Mouse (Mus musculus) right cerebral cortex, postnatal 36 days (tissue): ENCODE results near the gene Adcy9.
A peak's percentile ranks its signal among the peaks of the same experiment; 100 is the strongest.
"Not testable (repeated sequence)": the region's sequence is repeated elsewhere in the genome, so short reads cannot be mapped to it uniquely, and the experiment has no call there.

Experiments used
- DNase-seq, 2 experiments: peaks; one replicate each; pipeline ENCODE4 v3.0.0; 2022; ENCODE audit warnings: low spot score in 2 of 2, mixed read lengths in 1 of 2

Adcy9 gene

GRCm38 (mm10) chr16:4272254-4272653 is 148.0 kb downstream of the Adcy9 start:
- no peak for DNase-seq

DNA sequence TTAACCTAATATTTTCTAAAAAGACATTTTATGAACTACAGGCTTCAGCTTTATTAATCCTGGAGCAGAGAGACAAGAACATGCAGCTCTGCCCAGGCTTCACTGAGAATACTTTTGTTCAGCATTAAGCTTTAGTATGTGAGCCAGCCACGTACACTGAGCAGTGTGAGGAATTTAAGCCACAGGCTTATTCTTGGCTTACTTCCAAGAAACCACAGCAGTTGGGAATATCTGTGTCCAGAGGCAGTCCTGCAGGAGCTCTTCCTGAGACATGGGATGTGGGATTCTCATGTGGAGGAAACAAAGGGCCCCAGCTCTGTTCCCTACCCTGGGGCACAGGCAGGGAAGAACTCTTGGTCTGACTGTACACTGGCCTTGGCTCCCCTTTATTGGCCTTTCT is 149.4 kb downstream of the Adcy9 start:
- DNase-seq = no peak

- DNase-seq = peak in 1 of 2 experiments; percentile 37
Observed at GRCm38 (mm10) chr16:4267857-4268666, 152.2 kb downstream of the Adcy9 start.

GRCm38 (mm10) chr16:4267453-4267852 is 152.8 kb downstream of the Adcy9 start:
- DNase-seq = no peak

DNA sequence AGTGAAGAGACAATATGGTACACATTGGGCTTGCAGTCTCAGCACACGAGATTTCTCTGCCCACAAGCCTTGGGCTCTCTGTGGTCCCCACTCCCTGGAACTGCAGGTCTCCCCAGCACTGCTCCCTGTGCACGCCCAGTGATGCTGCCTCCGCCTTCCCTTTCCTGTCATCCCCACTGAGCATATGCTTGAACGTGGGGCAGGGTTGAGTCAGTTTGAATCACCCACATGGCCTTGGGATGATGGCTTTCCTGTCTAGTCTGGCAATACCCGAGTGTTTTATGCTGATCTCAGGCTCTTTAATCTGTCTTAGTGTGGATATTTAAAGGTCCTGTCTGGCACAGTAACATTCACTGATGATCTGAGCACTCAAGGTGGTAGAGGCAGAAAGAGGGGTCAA is 154.9 kb downstream of the Adcy9 start:
- DNase-seq = no peak

GRCm38 (mm10) chr16:4263486-4263885 is 156.8 kb downstream of the Adcy9 start:
- no peak for DNase-seq

DNA sequence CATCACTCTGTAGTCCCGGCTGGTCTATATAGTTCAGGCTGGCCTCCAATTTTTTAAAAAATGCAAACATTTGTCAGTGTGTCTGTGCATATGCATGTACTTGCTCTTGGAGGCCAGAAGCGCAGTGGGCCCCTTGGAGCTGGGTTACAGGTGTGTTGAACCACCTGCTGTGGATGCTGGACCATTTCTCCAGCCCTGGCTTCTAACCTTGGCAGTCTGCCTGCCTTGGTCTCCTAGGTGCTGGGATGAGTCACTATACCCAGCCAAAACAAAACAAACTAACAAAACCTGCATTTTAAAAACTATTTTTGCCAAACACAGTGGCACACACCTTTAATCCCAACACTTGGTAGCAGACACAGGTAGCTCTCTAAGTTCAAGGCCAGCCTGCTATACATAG is 162.8 kb downstream of the Adcy9 start:
- DNase-seq = no peak

GRCm38 (mm10) chr16:4248791-4249190 is 171.5 kb downstream of the Adcy9 start:
- no peak for DNase-seq

DNA sequence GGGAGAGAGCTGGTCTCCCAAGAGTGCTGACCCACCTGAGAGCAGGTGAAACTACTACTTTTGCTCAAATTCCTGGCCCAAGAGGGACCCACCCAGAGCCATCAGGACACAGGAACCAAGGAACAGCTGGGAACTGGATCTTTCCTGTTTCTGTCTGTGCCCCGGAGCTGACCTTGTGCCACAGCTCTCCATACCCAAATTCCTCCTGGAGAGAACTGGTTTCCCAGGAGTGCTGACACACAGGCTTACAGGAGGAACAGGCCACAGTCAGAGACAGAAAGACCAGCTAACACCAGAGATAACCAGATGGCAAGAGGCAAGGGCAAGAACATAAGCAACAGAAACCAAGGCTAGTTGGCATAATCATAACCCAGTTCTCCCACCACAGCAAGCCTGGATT is 175.1 kb downstream of the Adcy9 start:
- DNase-seq = not testable (repeated sequence)
